Mouse (Mus musculus): ENCODE measurements around the gene Usp21. TPM values are rescaled to one million over a fixed set of nuclear protein-coding genes. Genes with fewer than 3 reads are reported as not detected.
"Not testable (repeated sequence)": the region's sequence is repeated elsewhere in the genome, so short reads cannot be mapped to it uniquely, and the experiment has no call there.

Gene Usp21
- 48.4 and 51.2 TPM in 2 replicates for polyA plus RNA-seq (2011; ENCODE audit: insufficient read depth, insufficient read length, low read depth, missing spikeins)

- Histone ChIP-seq H3K36me3 (ENCODE audit: control insufficient read depth, insufficient read depth, low read length, poor library complexity, severe bottlenecking) (peaks cover 6% of the 10 kb centered on the region; the same call in 1 of the 2 replicates), H3K27me3 (ENCODE audit: control insufficient read depth, insufficient read depth, low read length, poor library complexity, severe bottlenecking) (no peaks in the 10 kb centered on the region)
- TF ChIP-seq CTCF (IDR thresholded peaks at IDR 0.05; ENCODE audit: low read depth, low read length) = no peak
- no peak for TF ChIP-seq POLR2A (IDR thresholded peaks at IDR 0.05; ENCODE audit: insufficient read depth, low read length)
- no peak for TF ChIP-seq EP300 (IDR thresholded peaks at IDR 0.05; ENCODE audit: insufficient read depth, low read depth, low read length)
Measured at GRCm38 (mm10) chr1:171287136-171288081, at the start of gene Usp21. Usp21 (minus strand) TSS chr1:171287991.

GRCm38 (mm10) chr1:171330216-171330560, 42.4 kb upstream of the Usp21 start:
- Histone ChIP-seq H3K4me3 (ENCODE audit: low read depth, low read length) (peak overlapping the region; percentile 76), H3K9me3 (replicated peaks; ENCODE audit: control insufficient read depth, insufficient read depth, low read length, poor library complexity, severe bottlenecking) (no peaks in the 10 kb centered on the region), H3K27me3 (ENCODE audit: control insufficient read depth, insufficient read depth, low read length, poor library complexity, severe bottlenecking) (no peaks in the 10 kb centered on the region), H3K4me1 (ENCODE audit: control insufficient read depth, insufficient read depth, low read length) (peaks cover 3% of the 10 kb centered on the region), H3K36me3 (ENCODE audit: control insufficient read depth, insufficient read depth, low read length, poor library complexity, severe bottlenecking) (no peaks in the 10 kb centered on the region), H3K27ac (ENCODE audit: insufficient read depth, low read length) (peak overlapping the region; percentile 92), H3K9ac (ENCODE audit: low read depth, poor library complexity, severe bottlenecking) (peak overlapping the region; percentile 69)
- TF ChIP-seq POLR2A (IDR thresholded peaks at IDR 0.05; ENCODE audit: insufficient read depth, low read length) (no peak), CTCF (IDR thresholded peaks at IDR 0.05; ENCODE audit: low read depth, low read length) (no peak), EP300 (IDR thresholded peaks at IDR 0.05; ENCODE audit: insufficient read depth, low read depth, low read length) (no peak)

More at GRCm38 (mm10) chr1:171287136-171288081, at the start of gene Usp21:
- Histone ChIP-seq H3K9ac (ENCODE audit: low read depth, poor library complexity, severe bottlenecking) (peak within 1 kb of the TSS; percentile 96), H3K4me3 (ENCODE audit: low read depth, low read length) (peak within 1 kb of the TSS; percentile 87), H3K9me3 (replicated peaks; ENCODE audit: control insufficient read depth, insufficient read depth, low read length, poor library complexity, severe bottlenecking) (no peaks in the 10 kb centered on the region), H3K4me1 (ENCODE audit: control insufficient read depth, insufficient read depth, low read length) (peaks cover 2% of the 10 kb centered on the region), H3K27ac (ENCODE audit: insufficient read depth, low read length) (peak within 1 kb of the TSS; percentile 83)

GRCm38 (mm10) chr1:171329433-171330215, 41.8 kb upstream of the Usp21 start:
- Histone ChIP-seq H3K4me1 (ENCODE audit: control insufficient read depth, insufficient read depth, low read length) (peaks cover 3% of the 10 kb centered on the region), H3K9me3 (replicated peaks; ENCODE audit: control insufficient read depth, insufficient read depth, low read length, poor library complexity, severe bottlenecking) (no peaks in the 10 kb centered on the region), H3K9ac (ENCODE audit: low read depth, poor library complexity, severe bottlenecking) (peak overlapping the region; percentile 69), H3K27me3 (ENCODE audit: control insufficient read depth, insufficient read depth, low read length, poor library complexity, severe bottlenecking) (no peaks in the 10 kb centered on the region), H3K36me3 (ENCODE audit: control insufficient read depth, insufficient read depth, low read length, poor library complexity, severe bottlenecking) (no peaks in the 10 kb centered on the region), H3K27ac (ENCODE audit: insufficient read depth, low read length) (peak overlapping the region; percentile 92), H3K4me3 (ENCODE audit: low read depth, low read length) (peak overlapping the region; percentile 76)
- TF ChIP-seq EP300 (IDR thresholded peaks at IDR 0.05; ENCODE audit: insufficient read depth, low read depth, low read length) (0 out of 2 replicates have a peak, but pooled peaks have one; percentile 28), CTCF (IDR thresholded peaks at IDR 0.05; ENCODE audit: low read depth, low read length) (no peak), POLR2A (IDR thresholded peaks at IDR 0.05; ENCODE audit: insufficient read depth, low read length) (no peak)

GRCm38 (mm10) chr1:171328839-171329432, 41.1 kb upstream of the Usp21 start, which contains the start of gene Dedd:
Dedd (plus strand) TSS chr1:171329145.
- Histone ChIP-seq H3K4me3 (ENCODE audit: low read depth, low read length) (peak within 1 kb of the TSS; percentile 76), H3K27me3 (ENCODE audit: control insufficient read depth, insufficient read depth, low read length, poor library complexity, severe bottlenecking) (no peaks in the 10 kb centered on the region), H3K9ac (ENCODE audit: low read depth, poor library complexity, severe bottlenecking) (peak within 1 kb of the TSS; percentile 69), H3K36me3 (ENCODE audit: control insufficient read depth, insufficient read depth, low read length, poor library complexity, severe bottlenecking) (no peaks in the 10 kb centered on the region), H3K4me1 (ENCODE audit: control insufficient read depth, insufficient read depth, low read length) (peaks cover 3% of the 10 kb centered on the region), H3K27ac (ENCODE audit: insufficient read depth, low read length) (peak within 1 kb of the TSS; percentile 92), H3K9me3 (replicated peaks; ENCODE audit: control insufficient read depth, insufficient read depth, low read length, poor library complexity, severe bottlenecking) (no peaks in the 10 kb centered on the region)
- TF ChIP-seq POLR2A (IDR thresholded peaks at IDR 0.05; ENCODE audit: insufficient read depth, low read length) = no peak
- TF ChIP-seq EP300 (IDR thresholded peaks at IDR 0.05; ENCODE audit: insufficient read depth, low read depth, low read length) = 0 out of 2 replicates have a peak, but pooled peaks have one; percentile 19

- Histone ChIP-seq H3K36me3 (ENCODE audit: control insufficient read depth, insufficient read depth, low read length, poor library complexity, severe bottlenecking) (no peaks in the 10 kb centered on the region), H3K4me3 (ENCODE audit: low read depth, low read length) (peak overlapping the region; percentile 72), H3K9ac (ENCODE audit: low read depth, poor library complexity, severe bottlenecking) (peak overlapping the region; percentile 69), H3K27me3 (ENCODE audit: control insufficient read depth, insufficient read depth, low read length, poor library complexity, severe bottlenecking) (no peaks in the 10 kb centered on the region), H3K4me1 (ENCODE audit: control insufficient read depth, insufficient read depth, low read length) (peaks cover 3% of the 10 kb centered on the region), H3K9me3 (replicated peaks; ENCODE audit: control insufficient read depth, insufficient read depth, low read length, poor library complexity, severe bottlenecking) (no peaks in the 10 kb centered on the region), H3K27ac (ENCODE audit: insufficient read depth, low read length) (peak overlapping the region; percentile 78)
- no peak for TF ChIP-seq EP300 (IDR thresholded peaks at IDR 0.05; ENCODE audit: insufficient read depth, low read depth, low read length)
- no peak for TF ChIP-seq CTCF (IDR thresholded peaks at IDR 0.05; ENCODE audit: low read depth, low read length)
- TF ChIP-seq POLR2A (IDR thresholded peaks at IDR 0.05; ENCODE audit: insufficient read depth, low read length) = no peak
Measured at GRCm38 (mm10) chr1:171328244-171328643, 40.5 kb upstream of the Usp21 start.

GRCm38 (mm10) chr1:171326588-171326987, 38.8 kb upstream of the Usp21 start:
- H3K4me3 ChIP-seq (ENCODE audit: low read depth, low read length); H3K36me3 ChIP-seq (ENCODE audit: control insufficient read depth, insufficient read depth, low read length, poor library complexity, severe bottlenecking); H3K27me3 ChIP-seq (ENCODE audit: control insufficient read depth, insufficient read depth, low read length, poor library complexity, severe bottlenecking); H3K9me3 ChIP-seq (replicated peaks; ENCODE audit: control insufficient read depth, insufficient read depth, low read length, poor library complexity, severe bottlenecking); H3K27ac ChIP-seq (ENCODE audit: insufficient read depth, low read length); H3K4me1 ChIP-seq (ENCODE audit: control insufficient read depth, insufficient read depth, low read length): not testable (repeated sequence)
- 0 out of 2 replicates have a peak overlapping the region, but pooled peaks have one; percentile 69 for H3K9ac ChIP-seq (ENCODE audit: low read depth, poor library complexity, severe bottlenecking)
